Mouse (Mus musculus): ENCODE data around the gene Pidd1. TPM values are rescaled to one million over a fixed set of nuclear protein-coding genes. Genes with fewer than 3 reads are reported as not detected.
A peak's percentile ranks its signal among the peaks of the same experiment; 100 is the strongest.
"Not testable (repeated sequence)": the region's sequence is repeated elsewhere in the genome, so short reads cannot be mapped to it uniquely, and the experiment has no call there.

The Pidd1 gene
- total RNA-seq, 2 experiments from 2014 or later, result 5.5 to 6.6 TPM

DNA sequence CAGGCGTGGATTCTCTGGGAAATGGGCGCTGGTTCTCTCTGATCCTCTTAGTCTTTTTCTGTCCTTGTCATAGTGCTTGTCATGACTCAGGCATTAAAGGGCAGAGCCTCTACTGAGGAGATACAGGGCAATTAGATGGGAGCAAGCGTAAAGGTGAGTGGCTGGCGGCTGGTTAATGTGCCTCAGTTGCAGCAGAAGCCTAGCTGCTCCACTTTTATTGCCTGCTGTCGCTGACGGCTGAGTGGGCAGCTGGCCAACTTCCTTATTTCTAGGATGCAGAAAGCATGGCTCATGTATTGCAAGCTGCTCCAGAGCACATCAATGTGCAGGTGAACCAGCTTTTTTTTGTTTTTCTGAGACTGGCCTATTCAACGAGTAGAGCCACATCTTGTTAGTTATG is 24.9 kb downstream of the Pidd1 start:
- DNase-seq, result no peak
- intact Hi-C loops (cut with DNase I), result no loop called here

DNA sequence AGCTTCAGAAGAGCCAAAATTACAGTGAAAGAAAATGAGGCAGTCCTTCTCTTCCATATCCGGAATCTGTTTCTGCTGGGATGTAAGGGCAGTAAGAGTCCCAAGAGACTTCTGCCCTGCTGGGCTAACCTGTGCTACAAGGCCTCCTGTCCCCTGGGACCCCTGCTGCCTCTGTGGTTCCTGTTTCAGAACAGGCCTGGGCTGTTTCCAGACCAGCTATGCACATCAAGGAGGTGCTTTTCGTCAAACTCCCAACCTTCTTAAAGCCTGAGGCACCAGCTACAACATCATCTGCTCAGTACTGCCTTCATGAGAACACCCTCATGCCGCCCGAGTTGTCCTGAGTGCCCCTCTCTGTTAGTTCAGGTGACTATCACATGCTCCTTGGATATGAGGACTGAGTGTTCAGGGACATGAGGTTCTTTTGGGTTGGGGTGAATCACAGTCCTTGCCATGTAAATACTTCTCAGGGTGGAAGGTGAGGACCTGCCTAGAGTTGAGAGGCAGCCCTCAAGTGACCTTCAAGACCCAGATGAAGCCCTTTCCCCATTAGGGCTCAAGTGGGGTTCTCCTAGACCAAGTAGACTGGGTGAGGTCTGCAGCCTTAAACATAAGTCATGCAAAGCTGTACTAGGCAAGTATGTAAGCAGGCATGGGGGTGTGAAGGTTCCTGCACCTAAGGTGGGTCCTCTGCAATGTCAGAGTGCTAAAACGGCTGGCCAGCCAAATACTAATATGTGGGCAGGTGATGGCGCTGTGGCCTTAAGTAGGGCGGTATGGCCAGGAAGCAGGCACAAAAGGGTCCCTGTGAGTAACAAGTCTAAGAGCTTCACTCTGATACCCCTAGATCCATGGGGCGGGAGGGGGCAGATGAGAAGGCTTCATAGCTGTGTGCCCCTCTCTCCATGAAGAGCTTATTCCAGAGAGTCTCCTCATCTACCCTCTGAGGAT is 25.8 kb downstream of the Pidd1 start:
- no peak for DNase-seq
- intact Hi-C loops (cut with DNase I), result no loop called here

DNA sequence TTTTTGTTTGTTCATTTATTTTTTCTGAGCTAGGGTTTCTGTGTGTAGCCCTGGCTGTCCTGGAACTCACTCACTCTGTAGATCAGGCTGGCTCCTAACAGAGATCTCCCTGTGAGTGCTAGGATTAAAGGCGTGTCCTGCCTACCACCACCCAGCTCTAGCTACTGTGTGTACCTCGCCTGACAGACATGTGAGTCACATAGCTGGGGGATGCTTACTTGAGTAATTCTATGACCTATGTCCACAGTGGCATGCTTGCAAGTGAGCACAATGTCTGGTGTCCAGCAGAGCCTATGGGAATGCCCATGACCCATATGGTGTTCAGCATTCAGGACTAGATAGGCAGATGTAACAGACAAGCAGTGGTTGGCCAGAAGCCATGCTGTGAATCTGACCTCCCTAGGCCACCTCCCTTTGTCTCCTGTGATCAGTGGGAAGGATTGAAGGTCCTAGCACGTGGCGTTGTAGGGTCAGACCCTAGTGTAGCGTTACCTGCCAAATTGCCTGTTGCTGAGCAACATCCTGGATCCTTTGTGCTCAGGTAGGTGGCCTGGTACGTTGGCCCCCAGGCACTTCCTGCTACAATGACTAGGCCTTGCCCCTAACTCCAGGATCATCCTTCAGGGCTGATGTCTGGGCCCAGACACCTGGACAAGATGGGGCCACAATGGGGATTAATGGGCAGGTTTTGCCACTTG is 27.5 kb downstream of the Pidd1 start:
- no peak for DNase-seq
- intact Hi-C loops (cut with DNase I), result no loop called here

DNA sequence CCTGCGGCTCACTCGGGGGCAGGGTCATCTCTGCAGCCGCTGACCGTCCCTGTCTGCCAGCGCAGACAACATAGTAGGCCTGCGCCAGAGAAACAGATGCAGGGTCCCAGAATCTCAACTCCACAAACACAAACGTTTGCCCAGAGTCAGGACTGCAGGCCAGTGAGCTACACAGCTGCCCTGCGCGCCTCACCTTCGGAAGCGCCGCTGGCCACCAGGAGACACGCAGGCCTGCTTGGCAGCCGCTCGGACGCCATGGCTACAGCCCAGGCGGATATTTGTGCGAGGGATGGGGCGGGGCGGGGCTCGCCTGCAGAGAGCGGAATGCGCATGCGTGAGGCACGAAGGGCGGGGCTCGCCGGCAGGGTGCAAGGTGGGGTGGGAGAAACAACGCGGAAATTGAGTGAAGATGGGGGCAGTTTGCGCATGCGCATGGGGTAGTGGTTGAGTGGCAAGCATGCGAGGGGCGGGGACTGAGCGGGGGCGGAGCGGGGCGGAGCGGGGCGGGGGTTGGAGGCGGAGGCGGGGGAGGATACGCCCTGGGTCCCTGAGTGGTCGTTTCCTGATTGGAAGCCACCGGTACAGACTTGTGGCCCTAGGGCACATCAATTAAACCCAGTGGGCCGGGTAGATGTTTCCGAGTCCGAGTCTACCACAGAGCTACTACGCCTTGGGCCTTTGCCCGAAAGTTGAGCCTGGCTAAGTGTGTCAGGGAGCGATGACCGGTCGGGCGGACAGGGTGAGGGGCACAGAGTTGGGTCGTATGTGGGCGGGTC is 29.8 kb downstream of the Pidd1 start, which contains the start of gene Gatd1:
Gene Gatd1, minus strand, starts transcription at position 328 of the 776 bp plus-strand sequence.
- intact Hi-C loops (cut with DNase I), result no loop called here
- peak; percentile 100 for DNase-seq

DNA sequence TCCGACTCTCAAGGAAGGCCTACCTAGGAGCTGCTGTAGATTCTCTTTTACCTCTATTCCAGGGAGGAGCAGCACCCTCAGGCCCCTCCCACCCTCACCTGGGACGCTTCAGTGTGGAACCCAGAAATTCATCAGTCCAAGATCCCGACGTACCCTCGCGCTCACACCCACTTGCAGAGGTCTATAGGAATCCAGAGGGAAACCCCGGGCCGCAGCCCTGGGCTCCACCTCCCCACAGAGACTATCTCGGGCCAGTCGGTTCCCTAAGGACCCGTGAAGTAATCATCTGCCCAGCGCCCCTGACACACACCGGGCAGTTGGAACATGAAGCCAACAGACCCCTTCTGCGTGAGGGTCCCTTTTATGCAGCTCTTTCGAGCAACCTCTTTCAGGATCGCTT is 30.5 kb downstream of the Pidd1 start:
- intact Hi-C loops (cut with DNase I), result no loop called here
- no peak for DNase-seq

DNA sequence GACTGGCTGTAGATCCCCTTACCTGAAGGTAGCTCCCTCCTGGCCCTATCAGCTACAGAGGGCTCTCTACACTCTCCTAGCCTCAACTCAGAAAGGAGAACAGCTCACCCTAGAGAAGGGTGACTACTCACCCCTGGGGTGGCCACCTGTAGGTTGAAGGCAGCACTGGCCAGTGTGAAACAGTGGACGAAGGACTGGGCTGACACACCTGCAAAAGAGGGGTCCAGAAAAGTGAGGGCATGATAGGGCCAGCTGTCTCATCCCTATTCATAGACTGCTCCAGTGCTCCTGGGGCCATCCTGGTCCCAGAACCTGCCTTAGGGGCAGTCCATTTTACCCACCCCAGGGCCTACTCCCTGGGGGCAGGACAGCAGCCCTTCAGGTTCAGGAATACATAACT is 32.2 kb downstream of the Pidd1 start:
- no peak for DNase-seq
- intact Hi-C loops (cut with DNase I), result no loop called here

DNA sequence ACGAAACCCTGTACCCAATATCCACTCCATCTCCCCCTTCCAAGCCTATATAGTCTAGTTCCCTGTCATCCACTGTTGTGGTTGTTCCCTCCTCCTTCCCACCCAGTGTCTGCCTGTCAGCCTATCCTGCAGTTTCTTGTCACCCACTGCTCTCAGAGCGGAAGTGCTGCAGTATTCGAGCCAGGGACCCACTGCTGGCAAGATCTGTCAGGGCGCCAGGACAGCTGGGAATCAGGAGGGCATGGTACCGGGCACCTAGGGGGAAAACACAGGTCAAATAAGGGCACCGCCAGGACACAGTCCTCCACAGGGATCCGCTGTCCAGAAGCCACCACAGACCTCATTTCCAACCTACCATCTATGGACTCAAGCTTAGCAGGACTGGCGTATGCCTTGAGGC is 33.2 kb downstream of the Pidd1 start:
- intact Hi-C loops (cut with DNase I), result no loop called here
- no peak for DNase-seq

DNA sequence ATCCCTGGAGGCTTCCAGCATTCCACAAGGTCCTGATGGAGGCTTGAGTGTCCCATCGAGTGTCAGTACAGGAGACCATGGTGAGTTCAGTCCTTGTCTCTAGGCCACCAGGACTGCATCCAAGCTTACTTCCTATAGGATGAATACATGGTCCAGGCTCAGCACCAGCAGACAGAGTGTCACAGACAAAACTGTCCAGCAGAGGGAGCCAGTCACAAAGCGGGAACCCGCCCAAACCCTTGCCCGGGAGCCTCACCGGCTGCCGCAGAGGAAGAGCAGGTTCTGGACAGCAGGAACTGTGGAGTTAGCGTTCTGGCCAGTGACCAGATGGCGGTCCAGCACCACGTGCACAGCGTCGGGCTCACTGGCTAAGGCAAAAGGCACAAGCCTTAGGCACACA is 35.0 kb downstream of the Pidd1 start:
- intact Hi-C loops (cut with DNase I), result no loop called here
- DNase-seq, result peak; percentile 93

DNA sequence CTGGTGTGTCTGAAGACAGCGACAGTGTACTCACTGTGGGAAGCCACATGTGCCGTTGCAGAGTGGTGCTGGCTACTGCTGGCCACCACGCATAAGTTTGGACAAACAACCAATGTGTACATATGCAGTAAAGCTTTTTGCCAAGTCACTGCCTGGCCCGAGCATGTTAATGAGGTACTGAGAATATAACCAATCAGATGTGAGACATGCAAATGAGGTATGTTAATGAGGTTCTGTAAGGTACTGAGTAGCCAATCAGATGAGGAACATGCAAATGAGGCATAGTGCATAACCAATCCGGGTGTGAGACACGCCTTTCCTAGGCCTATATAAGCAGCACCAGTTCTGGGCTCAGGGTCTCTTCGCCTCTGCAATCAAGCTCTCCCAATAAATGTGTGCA is 36.2 kb downstream of the Pidd1 start:
- intact Hi-C loops (cut with DNase I), result not testable (repeated sequence)

DNA sequence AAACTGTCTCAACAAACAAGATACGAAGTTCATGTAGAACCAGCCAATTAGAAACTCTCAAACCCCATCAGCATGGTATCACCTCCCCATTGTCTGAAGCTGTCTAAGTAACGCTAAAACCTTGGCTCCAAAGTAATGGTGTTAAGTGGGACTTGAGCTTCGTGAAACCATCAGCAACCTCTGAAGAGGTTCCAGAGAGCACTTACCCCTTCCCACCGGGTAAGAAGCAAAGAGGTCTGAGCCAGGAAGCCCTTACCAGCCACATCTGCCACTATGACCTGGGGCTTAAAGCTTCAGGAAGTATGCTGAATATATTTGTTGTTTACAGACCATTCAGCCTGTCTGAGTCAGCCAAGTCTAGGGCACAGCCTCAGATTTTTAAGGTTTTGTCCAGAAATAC is 38.4 kb downstream of the Pidd1 start:
- intact Hi-C loops (cut with DNase I), result no loop called here
- DNase-seq, result no peak

More for the DNA sequence above, 36.2 kb downstream of the Pidd1 start:
- not testable (repeated sequence) for DNase-seq

DNA sequence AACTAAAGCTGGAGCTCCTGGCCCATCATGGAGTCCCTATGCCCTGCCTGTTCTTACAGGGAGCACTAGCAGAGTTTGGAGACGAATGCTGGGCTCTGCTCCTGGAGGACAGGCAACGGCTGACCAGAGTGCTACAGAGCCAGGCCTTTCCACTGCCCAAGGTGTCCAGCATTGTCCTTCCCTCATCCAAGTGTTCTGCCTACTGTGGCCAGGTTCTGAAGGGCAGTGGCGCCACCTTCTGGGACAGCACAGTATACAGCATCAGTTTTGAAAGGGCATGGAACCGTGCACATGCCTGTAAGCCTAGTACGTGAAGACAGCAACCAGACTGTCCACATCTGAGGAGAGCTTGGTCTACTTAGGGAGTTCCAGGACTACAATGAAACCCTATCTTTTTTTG is 40.5 kb downstream of the Pidd1 start:
- intact Hi-C loops (cut with DNase I), result no loop called here
- DNase-seq, result peak; percentile 58

DNA sequence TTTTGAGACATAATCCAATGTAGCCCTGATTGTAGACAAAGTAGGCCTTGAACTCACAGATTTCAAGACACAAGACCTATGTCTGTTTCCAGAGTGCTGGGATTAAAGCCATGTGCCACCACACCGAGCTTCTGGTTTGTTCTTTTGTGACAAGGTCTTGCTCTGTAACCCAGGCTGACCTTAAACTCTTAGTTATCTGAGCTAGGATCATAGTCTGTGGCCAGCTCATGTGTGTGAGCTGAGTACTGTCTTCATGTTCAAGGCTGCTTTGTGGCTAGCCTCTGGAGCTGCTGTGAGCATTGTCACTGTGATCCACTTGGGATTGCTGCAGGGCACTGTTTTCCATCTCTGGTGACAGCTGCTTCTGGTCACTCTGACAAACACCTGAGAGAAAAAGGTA is 48.5 kb downstream of the Pidd1 start:
- no peak for DNase-seq
- intact Hi-C loops (cut with DNase I), result no loop called here

DNA sequence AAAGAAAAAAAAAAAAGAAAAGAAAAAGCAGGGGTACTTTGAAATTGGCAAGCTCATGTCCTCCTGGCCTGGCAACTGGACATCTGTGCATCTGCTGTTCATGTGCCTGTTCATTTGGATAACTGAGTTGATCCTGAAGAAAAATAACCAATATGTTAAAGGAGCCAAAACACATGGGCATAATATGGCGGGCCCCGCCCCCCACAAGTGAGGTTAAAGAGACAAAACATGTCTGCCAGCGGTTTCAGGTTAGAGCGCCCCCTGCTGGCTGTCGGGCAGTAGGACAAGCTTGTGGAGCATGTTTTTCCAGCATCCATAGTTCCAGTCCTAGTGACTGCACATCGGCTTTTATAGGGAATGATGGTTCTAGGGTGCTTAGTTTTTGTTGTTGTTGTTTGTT is 49.1 kb downstream of the Pidd1 start:
- intact Hi-C loops (cut with DNase I), result no loop called here
- DNase-seq, result peak; percentile 80

DNA sequence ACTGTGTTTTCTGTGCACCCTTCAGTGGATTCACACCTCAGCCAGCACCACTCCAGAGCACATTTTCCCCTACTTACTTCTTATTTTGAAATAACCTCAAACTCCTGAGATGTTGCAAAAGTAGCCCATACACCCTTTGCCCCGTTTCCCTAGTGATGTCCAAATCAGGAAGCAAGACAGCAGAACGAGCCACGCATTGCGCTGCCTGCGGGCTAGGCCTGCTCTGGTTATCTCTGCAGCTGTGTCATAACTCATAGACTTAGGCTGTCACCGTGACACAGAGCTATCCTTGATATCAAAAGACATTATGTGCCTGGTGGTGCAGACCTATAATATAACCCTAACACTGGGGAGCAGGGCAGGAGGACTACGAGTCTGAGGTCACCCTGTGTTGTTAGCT is 49.7 kb downstream of the Pidd1 start:
- no peak for DNase-seq
- intact Hi-C loops (cut with DNase I), result no loop called here

DNA sequence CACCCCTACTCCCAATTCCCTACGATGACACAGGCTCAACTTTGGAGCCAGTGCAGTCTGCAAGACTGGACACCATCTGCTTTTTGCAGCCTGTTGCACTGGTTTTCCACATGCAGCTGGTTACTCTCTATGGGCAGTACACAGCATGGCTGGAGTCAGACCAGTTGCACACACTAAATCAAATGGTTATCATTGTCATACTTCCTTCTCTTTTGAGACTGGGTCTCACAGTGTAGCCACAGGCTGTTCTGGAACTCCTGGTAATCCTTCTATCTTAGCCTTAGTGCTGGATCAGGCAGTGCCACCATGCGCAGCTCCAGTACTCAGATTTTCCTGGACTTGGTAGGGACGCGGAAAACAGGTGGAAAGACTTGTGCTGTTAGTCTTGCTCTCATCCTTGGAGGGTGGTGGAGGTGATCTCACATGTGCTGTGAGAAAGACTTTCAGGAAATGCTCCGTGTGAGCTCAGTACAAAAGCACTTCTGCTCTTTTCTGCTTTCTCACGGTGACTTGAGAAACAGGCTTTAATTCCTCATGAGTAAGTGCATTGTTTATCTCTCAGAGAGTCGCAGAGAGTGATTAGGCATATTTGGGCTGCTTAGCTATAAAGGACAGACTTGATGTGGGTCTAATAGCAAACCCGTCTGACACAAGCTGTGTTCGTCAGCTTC is 51.1 kb downstream of the Pidd1 start:
- intact Hi-C loops (cut with DNase I), result no loop called here

DNA sequence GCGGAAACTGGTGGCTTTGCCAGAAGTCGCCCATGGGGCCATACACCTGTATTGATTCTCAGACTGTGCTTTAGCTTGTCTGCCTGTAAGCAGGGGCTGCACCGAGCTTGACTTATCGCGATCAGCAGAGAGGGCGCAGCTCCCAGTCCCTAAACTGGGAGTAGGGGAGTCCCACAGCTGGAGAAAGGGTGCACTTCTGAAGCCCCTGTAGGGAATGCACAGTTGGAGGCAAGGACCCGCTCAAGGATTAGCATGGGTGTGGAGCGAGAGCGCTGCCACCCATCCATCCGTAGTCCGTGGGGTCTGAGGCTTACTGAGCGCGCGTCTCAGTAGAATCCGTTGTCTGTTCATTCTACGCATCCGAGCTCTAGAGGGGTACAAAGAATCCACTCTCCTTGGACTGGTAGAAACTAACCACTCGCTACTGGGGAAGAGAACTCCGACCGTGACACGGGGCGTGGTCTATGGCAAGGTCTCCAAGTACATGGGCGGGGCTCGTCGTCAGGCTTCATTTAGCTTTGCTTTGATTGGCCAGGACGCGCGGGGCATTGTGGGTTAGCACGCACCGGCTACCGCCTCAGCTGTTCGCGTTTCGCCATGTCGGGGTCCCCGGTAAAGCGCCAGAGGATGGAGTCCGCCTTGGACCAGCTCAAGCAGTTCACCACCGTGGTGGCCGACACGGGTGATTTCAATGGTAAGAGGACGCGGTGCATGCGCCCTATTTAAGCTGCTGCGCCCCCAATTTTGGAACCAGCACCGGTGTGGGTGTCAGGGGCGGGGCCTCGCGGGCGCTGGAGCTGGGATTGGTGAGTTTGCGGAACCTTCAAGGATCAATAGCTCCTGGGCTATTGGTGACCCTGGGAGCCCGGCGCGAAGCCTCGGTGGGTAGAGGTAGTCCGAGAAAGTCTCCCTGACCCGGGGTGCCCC is 51.9 kb downstream of the Pidd1 start, which contains the start of gene Taldo1:
Gene Taldo1, plus strand, starts transcription at position 575 of the 927 bp plus-strand sequence.
- intact Hi-C loops (cut with DNase I), result no loop called here
- DNase-seq, result peak; percentile 97

More for the DNA sequence above, 51.1 kb downstream of the Pidd1 start:
- no peak for DNase-seq

DNA sequence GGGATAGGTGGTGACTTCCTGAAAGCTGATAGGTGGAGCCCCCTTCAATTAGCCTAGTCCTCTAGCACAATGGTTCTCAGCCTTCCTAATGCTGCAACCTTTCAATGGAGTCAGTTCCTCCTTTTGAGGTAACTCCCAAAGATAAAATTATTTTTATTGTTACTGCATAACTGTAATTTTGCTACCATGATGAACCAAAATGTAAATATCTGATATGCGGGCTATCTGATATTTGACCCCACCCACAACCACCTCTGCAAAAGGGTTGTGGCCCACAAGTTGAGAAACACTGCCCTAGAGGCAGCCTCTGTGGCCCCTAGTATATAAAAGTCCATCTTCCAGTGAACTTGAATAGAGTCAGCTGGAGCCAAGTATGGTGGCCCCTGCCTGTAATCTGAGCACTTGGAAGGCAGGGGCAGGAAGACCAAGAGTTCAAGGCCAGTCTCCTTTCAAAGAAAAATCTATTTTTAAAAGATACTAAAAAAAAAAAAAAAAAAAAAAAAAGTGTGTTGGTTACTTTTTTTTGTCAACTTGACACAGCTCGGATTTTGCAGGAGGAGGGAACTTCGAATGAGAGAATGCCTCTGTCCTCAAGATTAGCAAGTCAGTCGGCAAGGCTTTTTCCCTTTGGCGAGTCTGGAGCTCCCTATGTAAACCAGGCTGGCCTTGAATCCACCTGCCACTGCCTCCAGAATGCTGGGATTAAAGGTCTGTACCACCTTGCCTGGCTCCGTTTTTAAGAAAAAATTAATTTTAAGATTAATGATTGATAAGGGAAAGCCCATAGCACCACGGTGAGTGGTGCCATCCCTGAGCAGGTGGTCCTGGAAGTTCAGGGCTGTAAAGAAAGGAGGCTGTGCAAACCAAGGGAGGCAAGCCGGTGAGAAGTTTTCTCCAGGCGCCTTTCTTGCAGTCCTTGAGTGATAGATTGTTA is 53.2 kb downstream of the Pidd1 start:
- intact Hi-C loops (cut with DNase I), result no loop called here
- DNase-seq, result no peak

DNA sequence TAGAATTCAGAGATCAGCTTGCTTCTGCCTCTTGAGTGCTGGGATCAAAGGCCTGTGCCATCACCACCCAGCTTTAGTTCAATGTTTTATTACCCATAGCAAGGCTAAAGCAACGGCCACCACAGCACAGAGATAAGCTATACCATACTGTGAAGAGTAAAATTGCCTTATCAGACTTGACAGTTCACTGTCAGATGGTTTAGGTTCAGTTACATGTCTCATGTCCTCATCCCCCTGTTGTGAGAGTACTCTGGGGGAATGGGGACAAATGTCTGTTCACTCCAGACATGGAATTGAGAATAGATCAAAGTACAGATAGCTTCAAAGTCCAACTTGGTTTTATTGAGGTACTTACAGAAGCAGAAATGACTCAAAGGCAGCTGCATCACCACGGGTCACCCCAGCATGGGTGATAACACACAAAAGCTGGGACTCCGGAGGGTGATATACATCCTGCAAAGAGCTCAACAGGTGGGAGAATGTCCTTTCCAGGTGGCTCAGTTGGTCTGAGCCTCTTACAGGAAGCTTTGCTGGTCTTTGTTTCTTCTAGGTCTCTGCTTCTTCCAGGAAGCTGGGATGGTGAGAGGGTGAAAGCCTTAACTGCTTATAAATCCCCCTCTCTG is 55.2 kb downstream of the Pidd1 start:
- no peak for DNase-seq
- intact Hi-C loops (cut with DNase I), result no loop called here

Data from left cerebral cortex, postnatal 4 days (tissue).